Mouse (Mus musculus) c-Kit-positive CD71-positive TER-119-negative erythroid progenitor cells, embryonic 14.5 days (primary cell): ENCODE measurements at regions not wholly inside any gene's neighbourhood (a gene's known extent, or its start where the extent isn't known, plus 50 kb on each side); places are given as distances from the start of the nearest gene placed in this dataset.

Experiments used
- DNase-seq: peaks from one replicate; pipeline ENCODE4 v3.0.0-alpha.2; 2013; ENCODE audit warnings: low read depth

- DNase-seq, result no peak
These were observed 673.8 kb upstream of the Arpp21 start for GRCm38 (mm10) chr9:112909311-112910101.

- no peak for DNase-seq
These were observed 670.2 kb upstream of the Arpp21 start for GRCm38 (mm10) chr9:112905955-112906354.

- no peak for DNase-seq
These were observed 629.2 kb upstream of the Arpp21 start for GRCm38 (mm10) chr9:112864921-112865320.

GRCm38 (mm10) chr9:112861136-112861535 lies 625.4 kb upstream of the Arpp21 start:
- DNase-seq, result no peak

- DNase-seq, result no peak
These were observed 624.7 kb upstream of the Arpp21 start for GRCm38 (mm10) chr9:112860307-112860893.

- no peak for DNase-seq
These were observed 605.7 kb upstream of the Arpp21 start for GRCm38 (mm10) chr9:112841473-112841872.

DNA sequence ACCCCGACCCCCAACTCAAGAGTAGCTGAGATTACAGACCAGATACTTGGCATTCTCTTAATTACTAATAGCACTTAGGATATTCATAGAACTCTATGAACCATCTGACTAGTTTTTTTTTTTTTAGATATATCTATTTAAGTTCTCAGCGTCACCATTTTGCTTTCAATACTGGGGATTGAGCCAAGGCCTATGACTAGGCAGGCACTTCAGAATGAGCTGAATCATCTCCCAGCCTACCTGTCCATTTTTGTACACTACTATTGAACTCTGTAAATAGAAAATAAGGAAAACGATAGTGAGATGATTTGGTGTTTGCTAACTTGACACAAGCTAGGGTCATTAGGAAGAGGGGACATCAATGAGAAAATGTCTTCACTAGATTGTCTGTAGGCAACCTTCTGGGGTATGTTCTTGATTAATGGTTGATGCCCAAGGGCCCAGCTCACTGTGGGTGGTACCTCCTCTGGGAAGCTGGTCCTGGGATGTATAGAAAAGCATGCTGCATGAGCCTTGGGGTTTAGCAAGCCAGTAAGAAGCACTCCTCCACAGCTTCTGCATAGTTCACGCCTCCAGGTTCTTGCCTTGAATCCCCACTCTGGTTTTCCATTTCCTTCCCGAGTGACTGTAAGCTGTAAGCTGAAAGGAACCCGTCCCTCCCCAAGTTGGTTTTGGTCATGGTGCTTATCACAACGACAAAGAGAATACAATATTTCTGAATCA lies 603.5 kb upstream of the Arpp21 start:
- DNase-seq, result no peak

DNA sequence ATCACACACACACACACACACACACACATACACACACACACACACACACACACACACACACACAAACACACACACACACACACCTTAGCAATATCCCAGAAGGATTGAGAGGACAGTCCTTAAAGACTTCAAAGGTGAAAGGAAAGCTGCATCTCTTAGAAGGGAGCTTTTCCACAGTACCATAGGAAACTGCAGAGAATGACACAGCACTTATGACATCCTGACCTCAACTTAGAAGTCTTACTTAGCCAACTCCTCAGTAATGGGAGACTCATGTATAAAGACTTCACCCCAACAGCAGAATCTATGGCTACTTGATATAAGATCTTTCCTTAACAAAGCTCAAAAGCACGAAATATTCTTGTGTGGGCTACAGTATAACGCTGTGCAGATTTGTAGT lies 601.8 kb upstream of the Arpp21 start:
- no peak for DNase-seq

DNA sequence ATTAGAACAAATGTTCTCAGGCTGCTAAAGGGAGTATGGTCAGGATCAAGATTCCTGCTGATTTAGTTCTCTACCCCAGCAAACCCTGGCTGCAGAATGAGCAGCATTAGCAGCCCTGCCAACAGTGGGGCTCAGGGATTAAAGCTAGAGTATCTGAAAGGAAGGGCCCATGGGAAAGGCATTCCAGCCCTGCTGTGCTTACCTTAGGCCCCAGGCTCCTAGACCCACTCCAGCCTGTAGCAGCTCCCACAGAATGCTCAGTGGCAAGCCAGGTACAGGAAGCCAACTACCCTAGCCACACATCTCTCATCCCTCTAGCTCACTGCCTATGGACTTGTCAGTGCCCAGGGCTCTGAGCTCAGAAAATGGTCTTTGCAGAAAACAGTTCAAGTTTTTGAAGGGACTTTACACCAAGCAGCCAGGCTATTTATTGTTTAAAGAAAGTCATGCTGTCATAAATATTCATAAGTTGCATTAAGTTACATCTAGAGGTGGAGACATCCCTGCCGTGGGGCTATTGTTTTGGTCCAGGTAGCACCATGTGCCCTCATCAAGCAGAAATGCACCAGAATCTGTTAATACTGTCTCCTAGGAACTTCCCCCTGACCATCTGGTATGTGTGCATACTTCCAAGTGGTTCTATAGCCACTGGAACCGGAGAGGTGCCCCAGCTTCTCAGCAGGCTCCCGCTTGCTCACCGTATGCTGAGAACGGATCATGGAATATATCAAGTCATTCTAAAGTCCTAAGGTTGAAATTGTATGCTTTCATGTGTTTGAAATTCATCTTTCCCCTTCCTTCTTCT lies 598.9 kb upstream of the Arpp21 start:
- no peak for DNase-seq

DNA sequence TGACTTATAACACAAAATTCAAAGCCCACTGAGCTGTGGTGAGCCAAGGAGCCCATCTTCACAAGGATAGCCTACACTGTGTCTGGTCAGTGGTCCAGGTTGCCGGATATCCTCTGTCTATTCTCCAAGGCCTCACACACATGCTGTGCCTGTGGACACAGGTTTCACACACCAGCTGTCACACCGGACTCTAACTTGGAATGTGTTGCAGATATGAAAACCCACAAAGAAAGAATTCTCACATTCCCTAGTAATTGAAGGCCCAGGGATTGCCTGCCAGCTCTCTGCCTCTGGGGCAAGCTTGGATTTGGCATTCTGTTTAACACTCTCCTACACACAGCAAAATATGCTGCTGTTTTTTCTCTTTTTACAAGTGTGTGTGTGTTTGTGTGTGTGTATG lies 595.4 kb upstream of the Arpp21 start:
- DNase-seq, result no peak

DNA sequence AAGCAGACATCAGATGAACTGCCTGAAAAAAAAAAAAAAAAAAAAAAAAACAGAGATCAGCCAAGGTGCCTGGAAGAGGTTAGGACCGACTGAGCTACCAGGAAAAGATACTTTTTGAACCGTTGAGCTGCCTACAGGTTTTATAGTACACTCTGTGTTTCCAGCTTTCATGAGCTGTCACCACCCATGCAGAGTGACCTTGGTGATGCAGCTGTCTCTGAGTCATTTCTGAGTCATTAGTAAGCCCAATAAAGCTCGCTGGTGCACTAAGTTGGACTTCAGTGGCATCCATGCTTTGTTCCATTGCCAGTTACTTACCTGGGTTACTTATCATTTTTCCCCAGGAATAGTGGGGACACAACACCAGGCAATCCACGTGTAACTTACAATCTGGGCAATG lies 592.9 kb upstream of the Arpp21 start:
- no peak for DNase-seq

DNA sequence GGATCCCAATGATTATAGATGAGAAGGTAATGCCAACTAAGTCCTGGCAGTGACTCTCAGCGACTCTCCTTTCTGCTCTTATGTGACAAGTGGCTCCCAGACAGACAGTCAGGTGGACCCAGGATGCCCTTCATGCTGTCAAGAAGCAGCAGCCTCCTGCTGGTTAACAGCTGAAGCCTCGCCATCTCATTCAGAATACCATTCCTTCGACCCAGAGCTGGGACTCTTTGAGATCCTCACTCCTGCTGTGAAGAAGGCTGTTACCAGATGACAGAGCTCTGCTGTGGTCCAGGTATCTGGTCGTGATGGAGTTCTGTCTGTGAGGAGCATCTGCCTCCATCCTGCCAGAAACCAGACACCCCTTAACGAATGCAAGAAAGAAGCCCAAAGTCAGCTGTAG lies 590.9 kb upstream of the Arpp21 start:
- no peak for DNase-seq

DNA sequence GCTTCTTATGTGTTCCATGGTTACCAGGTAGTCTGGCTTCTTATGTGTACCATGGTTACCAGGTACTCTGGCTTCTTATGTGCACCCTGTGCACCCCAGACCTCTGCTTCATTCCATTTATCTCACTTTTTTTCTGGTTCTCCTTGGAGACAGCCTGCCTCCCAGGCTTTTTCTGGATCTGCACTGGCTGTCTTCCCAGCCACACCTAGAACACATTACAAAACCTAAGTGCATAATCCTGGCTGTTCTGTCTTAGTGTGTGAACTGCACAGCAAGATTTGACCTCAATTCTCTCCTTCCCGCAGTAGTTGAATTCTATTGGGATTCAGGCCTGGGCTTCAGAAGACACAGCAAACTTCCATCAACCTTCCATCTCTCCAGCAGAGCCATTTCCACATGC lies 586.2 kb upstream of the Arpp21 start:
- no peak for DNase-seq

- no peak for DNase-seq
These were observed 576.2 kb upstream of the Arpp21 start for GRCm38 (mm10) chr9:112811946-112812345.

GRCm38 (mm10) chr9:112799583-112800220 lies 564.0 kb upstream of the Arpp21 start:
- DNase-seq, result no peak

DNA sequence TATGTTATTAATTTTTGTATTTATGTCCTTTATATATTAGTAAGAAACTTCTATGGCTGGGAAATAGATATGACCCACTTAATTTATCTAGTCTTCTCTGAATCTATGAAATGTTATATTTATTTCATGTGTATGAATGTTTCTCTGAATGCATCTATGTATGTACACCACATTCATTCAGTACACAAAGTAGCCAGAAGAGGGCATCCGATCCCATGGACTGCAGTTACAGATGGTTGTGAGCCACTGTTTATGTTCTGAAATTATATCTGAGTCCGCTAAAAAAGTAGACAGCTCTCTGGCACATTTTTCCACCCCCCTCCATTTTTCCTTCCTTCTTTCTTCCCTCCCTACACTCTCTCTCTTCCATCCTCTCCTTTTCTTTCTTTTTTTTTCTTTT lies 557.8 kb upstream of the Arpp21 start:
- DNase-seq, result no peak

DNA sequence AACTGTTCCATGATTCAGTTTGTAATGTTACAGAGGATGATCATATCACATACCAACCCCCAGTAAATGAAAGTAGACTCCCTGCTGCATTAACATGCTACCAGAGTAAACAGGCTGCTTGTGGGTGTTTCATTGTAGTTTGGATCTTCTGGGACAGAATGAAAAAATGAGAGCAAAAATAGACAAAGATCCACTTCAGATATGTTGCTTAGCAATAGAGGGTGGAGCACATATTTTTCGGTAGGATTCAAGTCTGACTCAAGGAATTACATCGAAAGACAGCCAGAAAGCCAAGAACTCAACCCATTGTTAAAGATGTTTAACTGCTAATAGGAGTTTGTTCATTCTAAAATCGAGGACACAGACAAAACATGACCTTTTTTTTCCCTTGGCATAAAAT lies 536.2 kb upstream of the Arpp21 start:
- no peak for DNase-seq

DNA sequence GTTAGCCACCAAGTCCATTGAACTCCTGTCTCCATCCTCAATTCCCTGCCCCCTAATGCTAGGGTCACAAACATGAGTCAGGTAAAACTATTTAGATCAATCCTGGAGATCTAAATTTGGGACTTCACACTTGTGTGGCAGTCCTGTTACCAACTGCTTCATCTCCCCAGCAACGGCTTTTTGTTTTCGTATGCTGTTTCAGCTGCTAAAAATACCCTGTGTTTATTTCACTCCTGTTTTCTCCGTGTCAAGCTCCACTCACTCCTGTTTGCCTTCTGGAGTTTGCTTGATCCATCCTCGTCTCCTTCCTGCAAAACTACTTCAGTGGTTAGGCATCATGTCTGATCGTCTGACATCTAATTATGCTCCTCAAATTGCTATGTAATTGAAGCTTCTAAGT lies 508.9 kb upstream of the Arpp21 start:
- DNase-seq, result no peak

- DNase-seq, result no peak
These were observed 508.3 kb upstream of the Arpp21 start for GRCm38 (mm10) chr9:112743871-112744590.

GRCm38 (mm10) chr9:112735761-112736160 lies 500.0 kb upstream of the Arpp21 start:
- no peak for DNase-seq

- DNase-seq, result no peak
These were observed 489.8 kb upstream of the Arpp21 start for GRCm38 (mm10) chr9:112725523-112725922.
